Mouse (Mus musculus) thymus, postnatal 4 days (tissue): ENCODE measurements around the gene Itga3.

Experiments
- DNase-seq: peaks from one replicate; pipeline ENCODE4 v3.0.0; 2021

Itga3 gene

GRCm38 (mm10) chr11:95076536-95077111 is at the start of gene Itga3:
Gene Itga3 (minus strand): TSS chr11:95076801.
- peak; percentile 68 for DNase-seq

DNA sequence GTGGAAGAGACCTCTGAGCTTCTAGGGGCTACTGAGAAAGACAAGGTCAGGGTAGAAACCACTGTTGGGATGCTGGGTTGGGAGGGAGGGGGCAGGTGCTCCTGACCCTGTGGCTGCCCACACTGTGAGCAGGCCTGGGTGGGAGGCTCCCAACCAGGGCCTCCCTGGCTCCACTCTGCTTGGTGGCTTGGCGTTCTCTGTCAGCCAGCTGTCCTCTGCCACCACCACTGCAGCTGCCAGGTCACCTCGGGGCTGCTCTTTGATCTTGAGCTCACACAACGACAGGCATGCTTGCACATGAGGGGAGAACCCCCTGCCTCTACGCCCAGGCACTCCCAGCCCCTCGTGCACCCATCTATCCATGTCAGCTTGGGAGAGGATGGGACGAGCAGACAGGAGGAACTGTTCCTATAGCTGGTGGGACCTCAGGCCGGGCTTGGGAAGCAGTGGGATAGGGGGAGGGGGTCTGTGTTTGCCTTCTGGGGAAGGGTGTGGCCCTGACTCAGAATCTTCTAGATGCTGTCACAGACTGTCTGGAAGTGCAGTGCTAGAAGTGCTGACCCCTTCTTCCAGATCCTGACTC is 48.9 kb upstream of the Itga3 start:
- DNase-seq: no peak

DNA sequence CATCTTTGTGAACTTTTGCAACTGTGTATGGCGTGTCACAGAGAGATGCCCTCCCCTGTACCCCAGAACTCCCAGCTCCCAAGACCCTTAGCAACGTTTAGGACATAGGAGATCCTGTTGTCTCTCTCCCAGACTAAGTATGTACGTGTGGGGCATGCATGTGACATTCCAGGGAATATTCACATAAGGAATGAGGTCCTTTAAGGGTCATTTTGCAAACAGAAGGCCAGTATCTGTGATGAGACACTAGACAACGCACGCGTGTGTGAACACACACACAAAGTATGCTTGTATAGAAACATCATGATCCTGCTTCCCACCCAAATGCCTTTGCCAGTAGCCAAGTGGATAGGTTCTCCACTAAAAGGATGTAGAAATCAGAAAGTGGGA is 45.5 kb upstream of the Itga3 start:
- DNase-seq: no peak

DNA sequence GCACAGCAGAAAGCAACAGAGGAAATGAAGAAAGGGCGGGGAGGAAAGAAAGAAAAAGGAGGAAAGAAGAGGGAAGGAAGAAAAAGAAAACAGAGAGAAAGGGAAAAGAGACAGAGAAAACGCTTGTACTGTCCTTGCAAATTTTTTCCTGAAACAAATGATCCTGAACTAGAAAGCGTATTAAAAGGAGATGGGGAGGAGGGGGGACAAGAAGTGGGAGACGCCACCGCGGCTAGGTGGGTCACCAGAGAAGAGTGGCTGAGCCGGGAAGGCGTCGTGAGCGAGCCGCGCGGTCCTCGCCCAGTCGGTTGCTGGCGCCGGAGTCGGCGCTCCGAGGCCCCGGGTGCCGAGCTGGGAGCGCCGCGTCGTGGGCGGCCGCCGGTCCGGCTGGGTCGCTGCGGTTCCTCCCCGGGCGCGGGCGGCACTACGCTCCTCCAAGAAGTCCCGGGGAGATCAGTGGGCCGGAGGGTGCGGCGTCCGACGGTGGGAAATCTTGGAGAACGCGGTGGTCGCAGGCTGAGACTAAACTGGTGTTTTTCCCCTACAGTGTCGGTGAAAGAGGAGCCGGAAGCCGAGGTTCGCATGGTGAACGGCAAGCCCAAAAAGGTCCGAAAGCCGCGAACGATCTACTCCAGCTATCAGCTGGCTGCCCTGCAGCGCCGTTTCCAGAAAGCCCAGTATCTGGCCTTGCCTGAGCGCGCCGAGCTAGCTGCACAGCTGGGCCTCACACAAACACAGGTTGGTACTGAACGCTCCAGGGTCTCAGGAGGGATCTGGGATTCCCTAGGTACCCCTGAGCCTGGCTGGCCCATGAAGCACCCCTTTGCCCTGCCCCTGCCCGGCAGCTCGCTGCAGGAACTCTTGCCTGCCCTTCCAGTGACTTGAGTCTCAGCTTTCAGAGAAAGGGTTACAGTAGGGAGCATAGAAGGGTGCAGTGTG is 44.8 kb upstream of the Itga3 start:
- DNase-seq: peak; percentile 39

GRCm38 (mm10) chr11:95120633-95121020 is 44.0 kb upstream of the Itga3 start:
- no peak for DNase-seq

DNA sequence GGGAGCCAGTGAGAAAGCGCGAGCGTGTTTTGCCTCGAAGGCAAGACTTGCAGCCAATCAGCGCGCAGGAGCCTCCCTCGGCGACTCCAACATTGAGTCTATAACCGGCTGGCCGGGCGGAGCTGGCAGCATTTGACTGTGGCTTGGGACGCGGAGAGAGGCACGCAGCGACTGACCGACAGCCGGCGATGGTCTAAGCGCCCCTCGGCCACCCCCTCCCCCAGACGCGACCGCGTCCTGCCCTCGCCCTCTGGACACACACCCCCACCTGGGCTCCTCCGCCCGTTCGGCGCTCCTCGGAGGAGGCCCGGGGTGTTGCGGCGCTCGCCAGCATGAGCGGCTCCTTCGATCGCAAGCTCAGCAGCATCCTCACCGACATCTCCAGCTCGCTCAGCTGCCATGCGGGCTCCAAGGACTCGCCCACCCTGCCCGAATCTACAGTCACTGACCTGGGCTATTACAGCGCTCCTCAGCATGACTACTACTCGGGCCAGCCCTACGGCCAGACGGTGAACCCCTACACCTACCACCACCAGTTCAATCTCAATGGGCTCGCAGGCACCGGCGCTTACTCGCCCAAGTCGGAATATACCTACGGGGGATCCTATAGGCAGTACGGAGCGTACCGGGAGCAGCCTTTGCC is 43.5 kb upstream of the Itga3 start, which contains the start of gene Dlx3:
TSS of gene Dlx3 (plus strand) at position 130 of the 643 bp plus-strand sequence.
- DNase-seq: no peak

- DNase-seq: peak; percentile 89
Measured at GRCm38 (mm10) chr11:95118505-95118904, 41.9 kb upstream of the Itga3 start.

- DNase-seq: peak; percentile 71
Measured at GRCm38 (mm10) chr11:95117030-95117429, 40.4 kb upstream of the Itga3 start.

DNA sequence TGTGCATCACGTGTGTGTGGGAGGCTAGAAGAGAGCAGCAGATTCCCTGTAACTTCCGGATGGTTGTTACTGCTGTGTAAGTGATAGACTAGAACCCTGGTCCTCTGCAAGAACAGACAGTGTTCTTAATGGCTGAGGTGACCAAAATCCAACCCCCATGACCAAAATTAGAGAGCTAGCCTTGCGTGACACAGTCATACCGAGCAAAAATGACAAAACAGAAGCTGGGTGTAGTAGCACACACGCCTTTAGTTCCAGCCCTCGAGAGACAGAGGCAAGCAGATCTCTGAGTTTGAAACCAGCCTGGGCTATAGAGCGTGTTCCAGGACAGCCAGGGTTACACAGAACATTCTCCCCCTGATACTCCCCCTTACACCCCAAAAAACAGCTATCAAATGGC is 33.5 kb upstream of the Itga3 start:
- DNase-seq: no peak

DNA sequence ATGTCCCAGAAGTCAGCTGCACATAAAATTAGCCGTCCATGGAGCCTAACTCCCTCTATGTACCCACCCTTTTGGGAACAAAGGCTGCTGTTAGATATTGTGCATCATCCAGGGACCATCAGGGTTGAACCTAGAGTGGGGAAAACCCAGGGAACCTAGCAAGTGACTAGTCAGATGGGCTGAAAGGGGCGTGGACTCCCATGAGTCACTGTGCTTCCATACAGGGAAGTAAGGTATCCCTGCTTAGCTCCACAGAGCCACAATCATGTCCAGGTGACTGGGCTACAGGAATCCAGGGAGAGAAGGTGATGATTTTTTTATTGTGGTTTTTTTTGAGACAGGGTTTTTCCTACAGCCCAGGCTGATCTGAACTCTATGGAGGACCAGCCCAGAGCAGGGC is 32.4 kb upstream of the Itga3 start:
- no peak for DNase-seq

- peak; percentile 82 for DNase-seq
Measured at GRCm38 (mm10) chr11:95106440-95107236, 30.0 kb upstream of the Itga3 start.

GRCm38 (mm10) chr11:95105274-95105874 is 28.8 kb upstream of the Itga3 start:
- no peak for DNase-seq

- no peak for DNase-seq
Measured at GRCm38 (mm10) chr11:95104266-95104665, 27.7 kb upstream of the Itga3 start.

GRCm38 (mm10) chr11:95102161-95102904 is 25.7 kb upstream of the Itga3 start:
- no peak for DNase-seq

GRCm38 (mm10) chr11:95101071-95101788 is 24.6 kb upstream of the Itga3 start:
- DNase-seq: no peak

- DNase-seq: no peak
Measured at GRCm38 (mm10) chr11:95100393-95100792, 23.8 kb upstream of the Itga3 start.

DNA sequence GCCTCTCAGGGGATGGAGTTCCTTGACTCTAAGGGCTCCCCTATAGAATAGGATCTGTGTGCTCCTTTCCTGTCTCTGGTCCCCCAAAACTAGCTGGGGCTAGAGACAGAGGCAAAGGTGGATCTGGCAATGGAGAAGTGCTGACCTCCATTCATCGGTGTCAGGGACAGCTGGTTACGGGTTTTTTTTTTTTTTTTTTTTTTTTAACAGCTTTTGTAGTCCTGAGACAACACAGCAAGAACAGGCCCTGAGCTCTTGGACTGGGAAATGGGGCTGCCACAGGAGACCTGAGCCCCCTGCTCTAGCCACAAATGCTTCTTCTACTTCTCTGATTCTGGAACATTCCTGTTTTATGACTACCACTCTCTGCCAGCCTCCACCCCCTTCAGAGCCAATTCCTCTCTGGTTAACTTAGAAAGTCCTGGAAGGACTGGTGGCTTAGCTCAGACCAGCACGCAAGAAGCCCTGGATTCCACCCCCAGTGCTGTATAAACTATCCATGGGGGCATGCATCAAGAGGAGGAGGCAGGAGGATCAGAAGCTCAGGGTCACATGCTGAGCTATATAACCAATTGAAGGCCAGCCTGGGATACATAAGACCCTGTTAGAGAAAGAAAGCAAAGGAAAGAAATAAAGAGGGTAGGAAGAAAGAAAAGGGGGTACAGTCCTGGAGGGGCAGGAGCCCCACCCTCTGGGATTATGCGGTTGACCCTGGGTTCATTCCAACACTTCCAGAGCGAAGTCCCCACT is 21.9 kb upstream of the Itga3 start:
- DNase-seq: no peak

GRCm38 (mm10) chr11:95097889-95098288 is 21.3 kb upstream of the Itga3 start:
- DNase-seq: no peak

GRCm38 (mm10) chr11:95096608-95097373 is 20.2 kb upstream of the Itga3 start:
- no peak for DNase-seq
